Mouse (Mus musculus) gastrocnemius, adult 2 months (tissue): ENCODE results near the gene Arhgef12. TPM values are rescaled to one million over a fixed set of nuclear protein-coding genes. Genes with fewer than 3 reads are reported as not detected.

Source experiments
- DNase-seq: peaks from one replicate; pipeline ENCODE4 v3.0.0; 2022
- H3K27ac ChIP-seq: fragments of 200-600 bp; 2 replicates; pipeline ENCODE4 v1.8.1; 2022; ENCODE audit warnings: mild to moderate bottlenecking
- H3K4me3 ChIP-seq: fragments of 200-600 bp; 2 replicates; pipeline ENCODE4 v1.8.1; 2022; ENCODE audit warnings: mild to moderate bottlenecking, moderate library complexity
- CTCF ChIP-seq: fragments of 200-600 bp; IDR thresholded peaks from 2 replicates; pipeline ENCODE4 v1.8.1; 2022; ENCODE audit warnings: antibody characterized with exemption, mild to moderate bottlenecking, moderate library complexity
- intact Hi-C: fragments of 180-260 bp; cut with DNase I; formaldehyde crosslinking; loops from one replicate; pipeline ENCODE4 v1.15.1; 2025
- long read RNA-seq, 2 experiments: library from polyadenylated mRNA; stranded (forward); transcript quantifications; one replicate each; pipeline ENCODE4 v2.0.0; 2021
- total RNA-seq, 2 experiments: library from RNA; stranded (reverse); gene quantifications; 2 replicates each; pipeline ENCODE4 v1.2.3; 2021

Arhgef12 gene
- total RNA-seq, result 10 to 100 TPM; 41.9 to 61.9 TPM
- long read RNA-seq, experiment 1, partial matches to known transcripts, result 27 of 28 reads
- long read RNA-seq, experiment 1, other reads (novel, unspliced or antisense), result 1 of 28 reads
- long read RNA-seq, experiment 2, partial matches to known transcripts, result 4 of 16 reads
- long read RNA-seq, experiment 2, other reads (novel, unspliced or antisense), result 12 of 16 reads

DNA sequence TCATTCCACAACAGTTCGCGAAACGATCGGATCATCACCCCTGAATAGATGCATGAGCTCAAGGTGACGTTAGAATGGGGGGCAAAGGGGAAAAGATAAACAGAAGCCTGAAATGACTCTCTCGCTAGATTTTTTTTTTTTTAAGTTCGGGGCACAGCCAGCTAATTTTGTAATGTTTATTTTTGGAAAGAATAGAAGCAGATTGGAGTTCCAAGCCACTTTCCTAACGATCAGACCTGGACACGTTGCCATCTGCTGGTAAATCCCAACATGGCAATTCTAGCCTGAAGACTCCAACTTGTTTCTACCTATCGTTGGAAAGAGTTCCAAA, at the start of gene Arhgef12:
Gene Arhgef12, minus strand, starts transcription at position 53 of the 331 bp plus-strand sequence.
- peak within 1 kb of the TSS; percentile 97 for H3K4me3 ChIP-seq
- intact Hi-C loops, result loop anchor here (1.0 kb wide), 1 partner anchor 107 kb away; no protein-coding TSS in a partner anchor
- peak; percentile 66 for DNase-seq
- peak within 1 kb of the TSS; percentile 97 for H3K27ac ChIP-seq
- peak; percentile 79 for TF ChIP-seq CTCF

DNA sequence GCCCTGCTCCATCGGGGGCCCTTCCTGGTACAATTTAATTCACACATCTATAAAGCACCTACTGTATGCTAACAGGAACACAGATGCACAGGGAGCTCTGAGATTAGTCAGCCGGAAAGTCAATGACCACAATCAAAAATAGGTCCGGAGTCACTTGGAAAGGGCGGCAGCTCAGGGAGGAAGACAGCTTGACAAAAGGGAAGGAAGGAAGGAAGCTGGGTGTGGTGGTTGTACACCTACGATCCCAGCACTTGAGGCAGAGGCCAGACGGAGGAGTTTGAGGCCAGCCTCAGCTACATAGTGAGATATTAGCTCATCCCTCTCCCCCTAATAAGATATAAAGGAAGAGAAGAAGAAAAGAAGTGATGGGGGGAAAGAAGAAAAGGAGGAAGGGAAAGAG, 48.9 kb upstream of the Arhgef12 start:
- intact Hi-C loops, result no loop called here
- no peak for TF ChIP-seq CTCF
- no peak for DNase-seq

DNA sequence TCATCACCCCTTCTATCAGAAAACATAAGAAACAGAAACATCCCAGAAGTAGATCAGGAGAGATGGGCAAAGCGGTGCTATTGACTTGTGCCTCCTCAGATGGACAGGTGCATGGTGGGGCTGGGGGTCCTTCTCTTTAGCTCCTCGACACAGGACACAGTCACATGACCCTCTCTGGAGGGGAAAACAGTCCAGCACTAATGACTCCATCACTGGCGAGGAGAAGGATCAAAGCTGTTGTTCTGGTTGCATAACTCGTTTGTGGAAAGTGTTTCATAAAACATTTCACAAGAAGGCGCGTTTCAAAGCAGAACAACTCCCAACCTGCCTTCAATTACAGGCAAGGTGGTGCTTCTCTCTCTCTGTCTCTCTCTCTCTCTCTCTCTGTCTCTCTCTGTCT, 44.7 kb upstream of the Arhgef12 start:
- no peak overlapping the region for H3K27ac ChIP-seq
- TF ChIP-seq CTCF, result no peak
- DNase-seq, result no peak
- no peak overlapping the region for H3K4me3 ChIP-seq
- intact Hi-C loops, result no loop called here

More for the DNA sequence above, 48.9 kb upstream of the Arhgef12 start:
- Histone ChIP-seq H3K4me3 (no peak overlapping the region), H3K27ac (no peak overlapping the region)

DNA sequence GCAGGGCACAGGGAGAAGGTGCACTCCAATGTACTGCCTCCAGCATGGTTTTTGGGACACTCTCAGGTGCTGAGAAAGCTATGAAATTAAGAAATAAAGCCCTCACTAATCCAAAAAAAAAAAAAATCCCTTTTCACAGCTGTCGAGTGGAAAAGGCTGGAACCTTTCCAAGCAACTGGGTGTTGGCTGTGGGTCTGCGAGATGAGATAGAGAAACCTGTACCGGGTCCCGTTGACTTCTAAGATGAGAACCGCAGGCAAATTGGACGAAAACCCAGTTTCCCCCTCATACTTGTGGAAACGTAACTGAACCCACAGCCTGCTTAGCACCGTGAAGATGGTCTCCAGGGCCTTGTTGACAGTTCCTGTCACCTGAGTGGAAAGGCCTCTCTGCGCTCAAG, 43.9 kb upstream of the Arhgef12 start:
- no peak for DNase-seq
- H3K4me3 ChIP-seq, result no peak overlapping the region
- intact Hi-C loops, result no loop called here
- no peak for TF ChIP-seq CTCF
- H3K27ac ChIP-seq, result no peak overlapping the region

DNA sequence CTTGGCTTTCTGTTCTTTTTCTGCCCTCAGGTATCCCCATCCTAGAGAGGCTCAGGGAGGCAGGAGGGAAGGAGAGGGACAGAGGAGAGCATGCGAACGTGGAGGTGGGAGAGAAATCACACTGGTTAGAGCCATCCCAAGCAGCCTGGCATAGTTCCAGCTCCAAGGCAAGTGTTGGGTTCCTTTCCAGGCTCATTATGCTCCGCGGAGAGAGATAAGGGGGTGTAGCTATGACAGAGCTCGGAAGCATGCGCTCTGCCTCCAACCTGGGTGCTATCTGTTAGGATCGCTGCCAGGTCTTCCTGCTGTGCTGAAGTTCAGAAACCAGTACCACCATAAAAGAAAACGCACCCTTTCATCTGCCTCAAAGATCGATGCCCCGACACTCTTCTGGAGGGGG, 43.0 kb upstream of the Arhgef12 start:
- H3K27ac ChIP-seq, result no peak overlapping the region
- intact Hi-C loops, result no loop called here
- TF ChIP-seq CTCF, result no peak
- DNase-seq, result no peak
- no peak overlapping the region for H3K4me3 ChIP-seq

DNA sequence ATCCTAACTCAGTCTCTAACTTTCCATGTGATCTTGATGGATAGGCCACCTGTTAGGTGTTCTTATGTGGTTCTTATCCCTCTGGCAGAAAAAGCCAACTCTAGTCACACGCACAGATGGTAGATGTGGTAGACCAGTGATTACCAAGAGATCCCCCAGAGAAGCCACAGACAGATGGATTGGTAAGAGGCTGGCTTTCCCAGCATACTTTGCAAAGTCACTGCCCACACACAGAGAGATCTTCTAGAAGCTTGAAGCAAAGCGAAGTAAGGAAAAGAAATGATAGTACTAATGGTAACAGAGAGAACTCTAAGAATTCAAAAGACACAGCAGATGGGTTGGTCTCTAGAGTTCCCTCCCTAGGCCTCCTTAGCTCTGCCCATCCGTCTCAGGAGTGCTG, 42.5 kb upstream of the Arhgef12 start:
- Histone ChIP-seq H3K4me3 (no peak overlapping the region), H3K27ac (no peak overlapping the region)
- TF ChIP-seq CTCF, result no peak
- no peak for DNase-seq
- intact Hi-C loops, result no loop called here

DNA sequence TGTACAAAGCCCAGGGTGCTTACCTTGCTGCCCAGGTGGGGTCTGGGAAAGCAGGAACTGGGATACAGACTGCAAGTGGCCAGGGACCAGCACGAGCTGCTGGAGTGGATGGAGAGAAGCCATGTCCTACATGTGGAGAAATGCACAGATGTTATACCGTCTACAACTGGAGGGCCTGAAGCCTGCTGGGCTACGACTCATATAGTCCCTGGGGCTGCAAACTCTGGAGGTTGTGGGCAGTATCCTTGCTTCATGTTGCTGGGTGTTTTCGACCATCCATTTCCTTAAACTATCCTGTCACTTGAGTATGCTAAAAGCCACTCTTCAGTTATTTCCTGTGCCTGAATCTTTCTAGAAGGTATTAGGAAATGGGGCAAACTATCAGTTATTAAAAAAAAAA, 38.2 kb upstream of the Arhgef12 start:
- no peak overlapping the region for H3K27ac ChIP-seq
- no peak for TF ChIP-seq CTCF
- intact Hi-C loops, result no loop called here
- H3K4me3 ChIP-seq, result no peak overlapping the region
- DNase-seq, result no peak

DNA sequence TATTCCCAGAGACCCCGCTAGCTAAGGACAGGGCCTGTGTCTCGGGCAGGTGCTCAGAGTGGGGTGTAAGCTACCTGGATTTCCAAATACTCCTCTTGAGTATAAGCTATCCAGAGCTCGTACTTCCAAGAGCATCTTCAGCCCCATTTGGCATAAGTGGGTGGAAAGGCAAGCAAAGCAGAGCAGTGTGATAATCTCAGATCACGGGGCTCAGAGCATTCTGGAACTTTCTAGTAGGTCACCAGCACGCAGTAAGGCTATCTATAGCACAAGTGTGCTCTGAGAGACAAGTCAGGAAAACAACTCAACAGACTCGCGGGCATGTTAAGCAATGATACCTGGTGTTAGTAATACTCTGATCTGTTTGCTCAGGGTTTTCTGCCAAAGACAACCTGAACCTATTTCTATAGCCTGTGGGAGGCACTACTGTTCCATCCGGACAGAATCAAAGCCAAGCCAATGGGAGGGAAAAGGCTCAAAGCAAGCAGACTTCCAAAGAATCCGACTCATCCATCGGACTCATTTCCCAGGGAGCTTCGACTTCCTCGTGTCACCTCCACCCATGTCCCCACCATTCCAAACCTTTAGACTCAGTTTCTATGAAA, 37.3 kb upstream of the Arhgef12 start:
- no peak overlapping the region for H3K4me3 ChIP-seq
- H3K27ac ChIP-seq, result no peak overlapping the region
- DNase-seq, result no peak
- intact Hi-C loops, result no loop called here
- TF ChIP-seq CTCF, result peak; percentile 27; the same call in 1 of the 2 replicates

DNA sequence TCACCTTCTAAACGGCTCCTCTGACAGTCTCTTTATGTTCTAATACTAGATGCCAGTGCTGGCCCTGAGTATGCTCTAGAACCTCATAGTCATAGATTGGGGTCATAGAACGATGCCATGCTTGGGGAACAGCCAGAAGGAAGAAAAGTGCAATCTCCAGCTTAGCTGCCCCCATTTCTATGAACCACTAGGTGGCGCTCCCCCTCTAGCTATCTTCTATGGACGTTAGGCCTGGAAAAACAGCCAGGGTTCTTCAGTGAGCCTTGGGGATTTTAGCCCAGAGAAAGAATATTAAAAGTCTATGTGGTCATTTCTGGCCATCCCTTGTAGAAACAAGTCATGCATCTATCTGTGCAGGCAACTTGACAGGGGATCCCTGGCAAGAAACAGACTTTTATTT, 34.8 kb upstream of the Arhgef12 start:
- peak; percentile 75 for DNase-seq
- TF ChIP-seq CTCF, result peak; percentile 94
- intact Hi-C loops, result loop anchor here (1.0 kb wide), 2 partner anchors 69 to 142 kb away; no protein-coding TSS in a partner anchor
- Histone ChIP-seq H3K4me3 (no peak overlapping the region), H3K27ac (no peak overlapping the region)

DNA sequence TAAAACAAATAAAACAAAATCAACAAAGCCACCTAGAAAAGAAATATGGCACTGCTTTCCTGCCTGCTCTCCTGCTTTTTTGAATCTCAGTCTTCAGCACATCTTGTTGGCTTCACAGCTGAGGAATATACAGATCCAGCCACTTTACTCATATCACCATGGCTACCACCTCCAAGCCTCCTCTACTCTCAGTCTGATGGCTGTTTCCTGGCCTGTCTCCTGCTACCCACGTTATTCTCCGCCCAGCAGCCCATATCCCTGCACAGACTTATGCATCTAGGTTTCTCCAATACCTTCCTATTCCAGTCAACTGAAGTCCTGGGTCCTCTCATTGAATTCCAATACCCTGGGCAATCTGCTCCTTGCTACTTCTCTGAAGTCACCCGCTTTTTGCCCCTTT, 26.5 kb upstream of the Arhgef12 start:
- no peak overlapping the region for H3K4me3 ChIP-seq

DNA sequence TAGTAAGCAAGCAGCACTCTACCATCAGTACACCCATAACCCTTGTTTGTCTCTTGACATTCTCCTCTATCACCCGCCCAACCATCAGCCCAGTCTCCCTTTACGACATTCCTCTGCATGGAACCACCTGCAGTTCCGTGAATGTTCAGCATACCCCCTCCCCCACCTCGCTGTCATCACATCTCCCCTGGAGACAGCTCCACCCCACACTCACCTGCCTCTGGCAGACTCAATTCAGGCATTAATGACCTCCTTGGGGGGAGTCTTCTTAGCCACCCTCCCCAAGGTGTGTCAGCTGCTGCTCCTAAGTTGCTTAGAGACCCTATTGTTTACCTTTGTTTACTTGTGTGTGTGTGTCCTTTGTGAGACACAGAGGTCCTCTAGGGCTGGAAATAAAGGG, 25.3 kb upstream of the Arhgef12 start:
- DNase-seq, result no peak
- H3K27ac ChIP-seq, result no peak overlapping the region
- intact Hi-C loops, result no loop called here
- TF ChIP-seq CTCF, result no peak
- no peak overlapping the region for H3K4me3 ChIP-seq

More for the DNA sequence above, 26.5 kb upstream of the Arhgef12 start:
- intact Hi-C loops, result no loop called here
- TF ChIP-seq CTCF, result no peak
- no peak for DNase-seq
- H3K27ac ChIP-seq, result no peak overlapping the region

DNA sequence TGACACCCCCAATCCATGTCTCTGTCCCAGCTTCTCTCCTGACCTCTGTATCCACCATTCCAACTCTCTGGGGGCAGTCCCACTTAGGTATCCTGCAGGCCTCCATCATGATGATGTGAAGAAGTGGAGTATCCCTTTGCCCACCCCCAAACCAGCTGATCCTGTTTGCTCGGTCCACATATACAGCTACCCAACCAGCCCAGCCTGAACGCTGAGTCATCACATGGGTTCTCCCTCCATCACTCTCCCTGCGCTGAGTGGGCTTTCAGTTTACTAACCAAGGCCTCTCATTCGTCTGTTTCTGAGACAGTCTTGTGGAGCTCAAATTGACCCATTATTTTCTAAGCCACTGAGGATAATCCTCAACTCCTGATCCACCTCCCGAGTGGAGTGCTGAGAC, 24.9 kb upstream of the Arhgef12 start:
- no peak overlapping the region for H3K4me3 ChIP-seq
- no peak for TF ChIP-seq CTCF
- DNase-seq, result no peak
- intact Hi-C loops, result no loop called here
- no peak overlapping the region for H3K27ac ChIP-seq

DNA sequence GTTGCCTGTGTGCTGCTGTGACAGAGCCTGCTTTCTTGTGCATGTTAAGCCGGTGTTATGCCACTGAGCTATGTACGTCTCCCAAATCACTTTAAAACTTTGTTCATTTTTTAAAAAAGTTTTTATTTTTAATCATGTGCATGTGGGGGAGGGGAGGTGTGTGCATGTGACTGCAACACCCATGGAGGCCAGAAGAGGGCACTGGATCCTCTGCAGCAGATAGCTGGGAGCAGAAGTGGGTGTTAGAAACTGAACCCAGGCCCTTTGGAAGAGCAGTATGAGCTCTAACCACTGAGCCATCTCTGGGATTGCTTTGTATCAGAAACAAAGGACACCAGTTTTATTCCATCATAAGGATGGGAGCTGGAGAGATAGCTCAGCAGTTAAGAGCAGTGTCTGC, 23.6 kb upstream of the Arhgef12 start:
- Histone ChIP-seq H3K4me3 (no peak overlapping the region), H3K27ac (no peak overlapping the region)
- intact Hi-C loops, result no loop called here
- DNase-seq, result no peak
- TF ChIP-seq CTCF, result peak; percentile 27; the same call in 1 of the 2 replicates
